Comparison of ENCODE assay signal across 14 mouse cellular contexts in the genomic region with DNA sequence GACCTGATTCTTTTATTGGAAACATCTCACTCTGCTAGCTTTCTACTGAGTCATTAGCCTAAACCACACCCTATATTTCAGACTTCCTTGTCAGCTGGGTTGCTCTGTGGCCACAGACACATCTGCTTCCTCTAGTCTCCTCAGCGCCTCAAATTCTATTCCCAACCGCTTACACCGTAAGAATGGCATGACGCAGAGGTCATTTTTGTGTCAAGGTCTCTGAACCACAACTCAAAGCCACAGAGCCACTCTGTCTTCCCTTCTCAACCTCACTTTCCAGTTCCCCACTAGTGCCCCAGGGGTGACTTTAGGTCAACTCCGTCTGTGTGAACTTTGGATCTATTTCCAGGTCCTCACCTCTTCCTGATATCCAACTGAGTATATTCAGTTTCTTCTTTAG. TPM values are rescaled to one million over a fixed set of nuclear protein-coding genes. Genes with fewer than 3 reads are reported as not detected.
DNase-seq lines count a peak whose midpoint lies in the region; ATAC-seq and TF ChIP-seq lines count a peak whose summit lies in the region.
"Had no signal": no experiment of that assay in that cellular context is flagged by ENCODE, and none has a peak within 500 bp of the region (broad histone marks: within the 10 kb centered on the region; RNA-seq: fewer than 3 reads in every experiment).

No protein-coding gene starts in this region.

- H3K4me1 ChIP-seq in liver, embryonic 14.5 days (replicated peaks; ENCODE audit: control insufficient read depth in 2 of 2, insufficient read depth in 2 of 2, low read length in 1 of 2): no peaks in the 10 kb centered on the region; a peak in 1 of 4 replicates
- H3K4me1 ChIP-seq in midbrain, embryonic 14.5 days (ENCODE audit: control insufficient read depth, insufficient read depth, low read length): no peaks in the 10 kb centered on the region
- H3K4me1 ChIP-seq: heart, embryonic 15.5 days had no signal

- no peak overlapping the region for H3K4me3 ChIP-seq in liver, embryonic 14.5 days (ENCODE audit: insufficient read depth in 1 of 2, low read depth in 2 of 2, low read length in 2 of 2)
- no peak overlapping the region for H3K4me3 ChIP-seq in midbrain, embryonic 14.5 days (replicated peaks; ENCODE audit: low read depth, low read length)
- H3K4me3 ChIP-seq: gastrocnemius, adult 2 months; heart, embryonic 15.5 days; limb, embryonic 10.5 days had no signal

- H3K27me3 ChIP-seq in liver, embryonic 14.5 days (ENCODE audit: control insufficient read depth, insufficient read depth, low read length): no peaks in the 10 kb centered on the region
- peaks cover 18% of the 10 kb centered on the region for H3K27me3 ChIP-seq in midbrain, embryonic 14.5 days (ENCODE audit: control insufficient read depth, insufficient read depth, low read length)
- H3K27me3 ChIP-seq: heart, embryonic 15.5 days had no signal

- TF ChIP-seq CTCF in liver, embryonic 14.5 days (IDR thresholded peaks at IDR 0.05; ENCODE audit: low read depth): no peak

- peak; percentile 2 for DNase-seq in ovary, adult 18-20 months (ENCODE audit: low spot score)
- no peak for DNase-seq in ovary, postnatal 14 days (ENCODE audit: low spot score)
- peak; percentile 66 for DNase-seq in c-Kit-positive CD71-negative TER-119-negative erythroid progenitor cells, embryonic 14.5 days (ENCODE audit: low read depth)
- DNase-seq in liver, embryonic 14.5 days (ENCODE audit: low read depth in 3 of 3, low spot score in 3 of 3): peak in 2 of 3 experiments; percentile 7 to 20
- no peak for DNase-seq in heart, adult 11 months
- no peak for DNase-seq in kidney, adult 11 months
- DNase-seq in midbrain, embryonic 14.5 days: no peak
- DNase-seq: gastrocnemius, adult 2 months; kidney, adult 9 months; lung, postnatal 4 days; thymus, postnatal 14 days had no signal

- no peak overlapping the region for H3K27ac ChIP-seq in liver, embryonic 14.5 days
- no peak overlapping the region for H3K27ac ChIP-seq in midbrain, embryonic 14.5 days (replicated peaks; ENCODE audit: low read depth, low read length)
- H3K27ac ChIP-seq: gastrocnemius, adult 2 months; heart, embryonic 15.5 days; limb, embryonic 10.5 days had no signal

- no peak overlapping the region for H3K4me2 ChIP-seq in liver, embryonic 14.5 days (ENCODE audit: low read depth)
- no peak overlapping the region for H3K4me2 ChIP-seq in midbrain, embryonic 14.5 days (ENCODE audit: low read length)
- H3K4me2 ChIP-seq: heart, embryonic 15.5 days had no signal

- H3K9me3 ChIP-seq in liver, embryonic 14.5 days (ENCODE audit: control insufficient read depth, low read length): no peaks in the 10 kb centered on the region
- H3K9me3 ChIP-seq in midbrain, embryonic 14.5 days (ENCODE audit: control insufficient read depth, low read length): no peaks in the 10 kb centered on the region
- H3K9me3 ChIP-seq: heart, embryonic 15.5 days; limb, embryonic 10.5 days had no signal

- H3K36me3 ChIP-seq in liver, embryonic 14.5 days (replicated peaks; ENCODE audit: control insufficient read depth, insufficient read depth, low read depth): no peaks in the 10 kb centered on the region
- H3K36me3 ChIP-seq in midbrain, embryonic 14.5 days (ENCODE audit: control insufficient read depth, insufficient read depth, low read length): no peaks in the 10 kb centered on the region
- H3K36me3 ChIP-seq: heart, embryonic 15.5 days; limb, embryonic 10.5 days had no signal

- no peak overlapping the region for H3K9ac ChIP-seq in liver, embryonic 14.5 days (replicated peaks)
- H3K9ac ChIP-seq in midbrain, embryonic 14.5 days (replicated peaks; ENCODE audit: low read length): no peak overlapping the region
- H3K9ac ChIP-seq: heart, embryonic 15.5 days had no signal

- 5% methylated on average over 5 of the region's 5 CpGs for WGBS in liver, embryonic 14.5 days (ENCODE audit: insufficient replicate concordance)
- 74% methylated on average over 5 of the region's 5 CpGs for WGBS in midbrain, embryonic 14.5 days

- TF ChIP-seq EP300 in liver, embryonic 14.5 days (IDR thresholded peaks at IDR 0.05; ENCODE audit: low read depth): no peak

- ATAC-seq in liver, embryonic 14.5 days (ENCODE audit: insufficient read depth): peak; percentile 31; the same call in 1 of the 2 replicates
- ATAC-seq in midbrain, embryonic 14.5 days (ENCODE audit: low FRiP score, low TSS enrichment): no peak
- ATAC-seq: hindbrain, embryonic 16.5 days had no signal

RNA-seq across cellular contexts. Expression of a gene that starts 3.7 kb away (rescaled TPM):
- 4.5 and 6.9 TPM in 2 replicates for polyA plus RNA-seq in liver, embryonic 14.5 days (2012; rRNA removed)
- 5.9 and 6.5 TPM in 2 replicates for polyA plus RNA-seq in liver, embryonic 14.5 days (2014; fragmentation: Nextera tagmentation; extraction: Ambion mirVana)
- polyA plus RNA-seq in midbrain, embryonic 14.5 days (2014; fragmentation: Nextera tagmentation; extraction: Ambion mirVana): 16.0 and 17.1 TPM in 2 replicates

Comparison
In these comparisons a context has a peak if more than half of its experiments do, and no peak if none do; other contexts are left out.
1. DNase-seq: peak in ovary, adult 18-20 months (single experiment), c-Kit-positive CD71-negative TER-119-negative erythroid progenitor cells, embryonic 14.5 days (single experiment) and liver, embryonic 14.5 days (2 of 3); none in ovary, postnatal 14 days (single experiment), heart, adult 11 months (single experiment), kidney, adult 11 months (single experiment) and midbrain, embryonic 14.5 days (single experiment).